Mouse (Mus musculus) heart, adult 18-20 months (tissue): ENCODE results near the gene Adat3. TPM values are rescaled to one million over a fixed set of nuclear protein-coding genes. Genes with fewer than 3 reads are reported as not detected.

Experiments
- DNase-seq, 2 experiments: peaks; one replicate each; pipeline ENCODE4 v3.0.0; 2021 to 2022; ENCODE audit warnings: mixed read lengths in 1 of 2
- long read RNA-seq, 2 experiments: library from polyadenylated mRNA; stranded (forward); transcript quantifications; one replicate each; pipeline ENCODE4 v2.0.0; 2021
- total RNA-seq, 2 experiments: library from RNA; stranded (reverse); gene quantifications; 2 replicates each; pipeline ENCODE4 v1.2.3; 2021

Adat3 gene
- total RNA-seq: 1 to 10 TPM; 1.1 to 1.5 TPM
- long read RNA-seq, experiment 1: 0 reads
- long read RNA-seq, experiment 2: 0 reads

DNA sequence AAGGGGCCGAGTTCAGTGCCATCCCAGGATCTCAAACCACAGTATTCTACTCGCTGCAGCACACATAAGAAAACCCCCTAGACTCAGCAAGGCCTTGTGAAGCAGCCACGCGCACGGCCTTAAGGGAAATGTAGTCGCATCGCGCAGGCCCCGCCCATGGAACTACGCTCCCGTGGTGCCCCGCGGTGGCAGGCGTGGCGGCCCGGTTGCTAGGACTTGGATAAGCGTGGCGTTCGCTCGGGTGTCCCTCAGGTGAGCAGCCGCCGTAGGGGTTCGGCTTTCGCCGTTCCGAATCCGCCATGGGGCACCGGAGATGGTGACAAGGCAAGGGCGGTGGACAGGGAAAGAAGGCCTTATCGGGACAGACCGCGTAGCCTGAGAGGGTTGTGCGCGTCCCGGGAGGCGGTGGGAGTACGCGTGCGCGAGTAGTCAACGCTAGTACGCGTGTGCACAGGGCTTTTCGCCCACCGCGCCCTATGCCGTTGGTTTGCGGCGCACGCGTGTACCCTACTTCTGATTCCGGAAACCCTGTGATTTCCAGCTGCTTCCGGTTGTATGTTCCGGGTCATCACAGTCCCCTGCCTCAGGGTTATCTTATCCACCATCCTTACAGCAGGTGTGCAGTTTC is at the start of gene Adat3, which contains the start of gene Scamp4:
TSS of gene Adat3 (plus strand) at position 183 of the 628 bp plus-strand sequence.
TSS of gene Scamp4 (plus strand) at position 175 of the 628 bp plus-strand sequence.
- DNase-seq: peak; percentile 96 to 98

DNA sequence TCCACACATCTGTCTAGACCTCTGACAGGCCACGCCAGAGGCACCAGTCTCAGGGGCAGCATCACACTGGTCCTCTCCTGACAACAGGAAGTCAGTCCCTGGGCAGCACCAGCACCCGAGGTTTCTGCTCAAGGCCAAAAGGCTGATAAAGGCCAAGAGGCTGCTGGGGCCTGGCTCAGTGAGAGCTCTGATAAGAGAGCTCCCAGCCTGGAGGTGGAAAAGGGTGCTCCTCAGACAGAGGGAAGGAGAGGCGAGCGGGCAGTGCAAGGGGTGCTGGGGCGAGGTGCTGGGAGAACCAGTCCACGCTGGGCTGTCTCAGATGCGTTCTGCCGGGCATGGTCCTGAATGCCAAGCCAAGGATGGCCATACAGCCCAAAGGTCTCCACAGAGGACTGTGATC is 49.1 kb upstream of the Adat3 start:
- DNase-seq: no peak

DNA sequence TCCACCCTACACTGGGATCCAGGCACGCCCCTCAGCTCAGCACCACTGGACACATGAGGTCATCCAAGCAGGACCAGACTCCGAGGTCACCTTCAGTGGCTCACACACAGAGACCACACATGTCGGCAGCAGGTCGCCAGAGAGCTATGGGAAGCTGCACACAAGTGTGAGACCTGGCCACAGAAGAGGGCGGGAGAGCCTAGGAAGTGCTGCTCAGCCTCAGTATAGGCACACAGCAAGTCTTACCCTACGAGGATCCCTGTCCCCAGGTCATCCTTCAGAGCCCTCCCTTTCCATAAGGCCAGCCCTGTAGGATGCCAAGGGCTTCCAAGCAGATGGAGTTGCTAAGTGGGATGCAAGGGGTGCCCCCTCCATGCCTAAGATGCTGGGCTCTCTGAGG is 48.7 kb upstream of the Adat3 start:
- DNase-seq: no peak

- DNase-seq: peak; percentile 67 to 88
Observed at GRCm38 (mm10) chr10:80557346-80557965, 45.2 kb upstream of the Adat3 start.

GRCm38 (mm10) chr10:80559431-80559830 is 43.2 kb upstream of the Adat3 start:
- no peak for DNase-seq

GRCm38 (mm10) chr10:80560621-80561020 is 42.1 kb upstream of the Adat3 start:
- DNase-seq: no peak

DNA sequence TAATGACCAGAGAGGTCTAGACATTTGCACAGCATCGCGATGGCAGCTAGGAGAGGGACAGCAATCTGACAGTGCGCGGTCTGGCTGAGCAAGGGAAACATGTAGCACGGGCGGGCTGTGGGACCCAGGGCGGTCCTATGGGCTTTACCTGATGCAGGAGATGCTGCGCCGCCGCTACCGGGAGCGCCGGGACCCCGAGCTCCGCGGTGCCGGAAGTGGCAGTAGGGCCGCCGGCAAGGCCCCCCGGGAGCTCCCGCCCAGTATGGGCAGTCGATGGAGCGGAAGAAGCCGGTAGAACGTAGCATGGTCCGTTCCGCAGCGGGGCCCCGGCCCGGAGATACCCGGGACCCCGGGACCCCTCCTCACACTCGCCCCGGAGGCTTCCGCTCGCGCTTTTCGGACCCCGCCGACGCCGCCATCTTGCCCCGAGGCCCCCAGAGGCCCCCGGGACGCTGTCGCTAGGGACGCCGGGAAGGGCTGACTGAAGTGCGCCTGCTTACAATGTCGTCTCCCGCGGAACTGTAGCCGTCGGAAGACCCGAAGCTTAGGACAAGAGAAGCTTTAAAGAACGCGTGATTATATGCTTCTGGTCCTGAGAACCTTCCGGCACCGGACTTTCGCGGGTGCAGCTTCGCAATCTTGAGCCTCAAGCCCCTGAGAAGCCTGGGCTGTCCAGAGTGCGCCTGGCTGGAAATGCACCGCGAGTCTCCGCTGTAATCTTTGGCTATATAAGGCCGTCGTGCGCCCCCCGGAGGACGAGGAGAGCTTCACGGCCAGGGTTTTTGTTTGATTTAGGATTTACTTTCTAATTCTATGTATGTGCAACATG is 41.4 kb upstream of the Adat3 start, which contains the start of gene Rexo1:
TSS of gene Rexo1 (minus strand) at position 445 of the 829 bp plus-strand sequence.
- peak; percentile 95 to 98 for DNase-seq

GRCm38 (mm10) chr10:80566375-80567092 is 36.1 kb upstream of the Adat3 start:
- peak; percentile 80 to 93 for DNase-seq

DNA sequence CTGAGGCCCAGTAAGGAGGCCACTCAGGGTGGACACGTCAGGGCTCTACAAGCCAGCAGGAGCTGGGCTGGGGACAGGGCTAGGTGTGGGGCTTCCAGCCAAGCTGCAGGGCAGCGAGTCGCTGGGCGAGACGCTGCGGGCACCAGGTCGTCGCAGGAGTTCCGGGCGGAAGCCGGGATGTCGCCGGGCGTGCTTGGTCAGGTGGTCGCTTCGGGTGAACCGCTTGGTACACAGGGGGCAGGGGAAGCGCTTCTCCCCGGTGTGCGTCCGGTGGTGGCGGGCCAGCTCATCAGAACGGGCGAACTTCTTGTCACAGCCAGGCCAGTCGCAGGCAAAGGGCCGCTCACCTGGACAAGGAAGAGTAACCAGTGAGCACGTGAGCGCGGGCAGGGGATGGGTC is 33.8 kb upstream of the Adat3 start:
- no peak for DNase-seq

DNA sequence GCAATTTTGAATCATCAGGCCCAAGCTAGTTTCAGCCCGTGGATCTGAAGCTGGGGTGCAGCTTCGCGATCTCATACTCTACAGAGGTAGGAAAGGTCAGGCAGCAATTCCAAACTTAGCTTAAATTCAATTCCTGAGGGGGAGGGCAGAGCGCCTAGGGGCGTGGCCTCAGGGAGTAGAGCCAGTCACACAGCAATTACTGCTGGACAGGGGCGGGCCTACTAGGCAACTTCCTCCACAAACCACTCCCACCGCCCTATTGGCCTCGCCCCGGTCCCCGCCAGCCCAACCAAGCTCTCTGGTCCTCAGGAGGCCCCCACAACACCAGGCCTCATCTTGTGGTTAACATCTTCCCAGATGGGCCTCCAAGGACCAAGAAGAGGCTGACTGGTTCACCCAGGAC is 33.0 kb upstream of the Adat3 start:
- peak; percentile 55 to 75 for DNase-seq

DNA sequence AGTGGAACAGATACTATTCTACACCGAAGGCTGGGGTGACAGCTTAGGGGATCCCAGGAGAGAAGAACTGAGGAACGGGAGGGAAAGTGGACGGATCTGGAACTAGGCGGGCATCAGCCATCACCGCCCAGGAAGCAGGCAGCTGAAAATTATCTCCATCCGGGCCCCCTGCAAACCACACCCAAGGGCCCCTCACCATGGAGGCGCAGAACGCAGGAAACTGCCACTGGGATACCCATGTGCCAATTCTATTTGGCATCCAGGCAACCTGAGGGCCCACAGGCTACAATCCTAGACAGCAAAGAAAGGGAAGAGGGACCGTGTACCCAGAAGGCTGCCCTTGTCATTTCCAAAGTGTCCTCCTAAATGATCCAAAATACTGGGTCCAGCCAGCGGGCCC is 32.3 kb upstream of the Adat3 start:
- DNase-seq: no peak

DNA sequence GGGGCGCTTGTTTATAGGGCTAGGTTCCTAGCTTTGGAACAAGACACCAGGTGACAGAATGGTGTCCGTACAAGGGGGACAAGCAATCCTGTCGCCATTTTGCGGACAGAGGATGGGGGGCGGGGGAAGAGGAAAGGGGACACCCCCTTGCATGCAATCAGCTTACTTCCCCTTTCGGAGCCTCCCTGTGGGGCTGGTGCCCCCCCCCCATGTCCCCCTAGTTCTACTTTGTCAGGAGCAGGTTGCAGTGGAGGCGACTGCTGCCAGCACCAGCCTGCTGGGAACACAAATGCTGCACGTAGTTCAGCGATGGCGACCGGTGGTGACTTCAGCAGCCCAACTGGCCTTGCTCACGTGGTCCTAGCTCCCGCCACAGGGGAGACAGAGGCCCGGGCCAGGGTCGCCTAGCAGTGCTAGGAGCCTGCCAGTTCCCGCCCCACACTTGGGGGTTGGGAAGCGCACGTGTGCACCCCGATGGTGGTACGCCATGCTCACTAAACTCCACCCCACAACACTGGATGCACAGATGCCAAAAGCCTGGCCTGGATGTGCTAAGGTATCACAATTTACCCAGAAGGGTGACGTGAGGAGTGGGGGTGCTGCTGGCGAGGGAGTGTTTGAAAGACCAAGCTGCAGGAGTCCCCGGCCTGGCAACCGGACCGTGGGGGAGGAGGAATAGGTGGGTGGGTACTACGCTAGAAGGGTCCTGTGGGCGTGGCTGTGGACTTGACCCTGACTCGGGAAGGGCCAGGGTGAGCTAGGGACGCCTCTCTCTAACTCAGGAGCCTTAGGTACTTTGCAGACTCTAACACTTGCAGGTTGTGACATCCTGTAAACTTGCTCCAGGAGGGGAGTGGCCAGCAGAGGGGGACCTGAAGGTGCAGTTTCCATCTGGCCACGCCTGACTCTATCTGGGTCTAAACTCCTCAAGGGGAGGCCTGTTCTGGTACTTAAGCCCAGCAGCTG is 31.5 kb upstream of the Adat3 start:
- no peak for DNase-seq

GRCm38 (mm10) chr10:80572477-80572876 is 30.2 kb upstream of the Adat3 start:
- DNase-seq: no peak

GRCm38 (mm10) chr10:80573944-80574343 is 28.7 kb upstream of the Adat3 start:
- no peak for DNase-seq

DNA sequence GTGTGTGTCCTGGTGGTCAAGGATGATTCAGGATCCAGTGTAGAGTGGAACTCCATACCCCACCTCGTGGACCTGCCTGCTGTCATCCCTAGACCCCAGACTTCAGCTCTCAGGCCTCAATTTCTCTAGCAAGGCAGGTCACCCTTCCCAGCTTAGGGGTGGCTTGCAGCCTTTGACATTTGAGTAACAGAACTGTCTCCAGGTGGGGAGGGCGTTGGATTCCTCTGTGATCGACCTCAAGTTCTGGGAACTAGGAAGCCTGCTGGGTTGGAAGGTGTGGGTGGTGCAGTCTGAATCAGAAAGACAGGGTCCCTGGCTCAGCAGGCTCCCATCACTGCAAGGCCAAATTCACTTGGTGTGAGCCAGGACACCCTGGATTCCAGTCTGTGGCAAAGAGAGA is 27.8 kb upstream of the Adat3 start:
- no peak for DNase-seq

- no peak for DNase-seq
Observed at GRCm38 (mm10) chr10:80575925-80576324, 26.8 kb upstream of the Adat3 start.

DNA sequence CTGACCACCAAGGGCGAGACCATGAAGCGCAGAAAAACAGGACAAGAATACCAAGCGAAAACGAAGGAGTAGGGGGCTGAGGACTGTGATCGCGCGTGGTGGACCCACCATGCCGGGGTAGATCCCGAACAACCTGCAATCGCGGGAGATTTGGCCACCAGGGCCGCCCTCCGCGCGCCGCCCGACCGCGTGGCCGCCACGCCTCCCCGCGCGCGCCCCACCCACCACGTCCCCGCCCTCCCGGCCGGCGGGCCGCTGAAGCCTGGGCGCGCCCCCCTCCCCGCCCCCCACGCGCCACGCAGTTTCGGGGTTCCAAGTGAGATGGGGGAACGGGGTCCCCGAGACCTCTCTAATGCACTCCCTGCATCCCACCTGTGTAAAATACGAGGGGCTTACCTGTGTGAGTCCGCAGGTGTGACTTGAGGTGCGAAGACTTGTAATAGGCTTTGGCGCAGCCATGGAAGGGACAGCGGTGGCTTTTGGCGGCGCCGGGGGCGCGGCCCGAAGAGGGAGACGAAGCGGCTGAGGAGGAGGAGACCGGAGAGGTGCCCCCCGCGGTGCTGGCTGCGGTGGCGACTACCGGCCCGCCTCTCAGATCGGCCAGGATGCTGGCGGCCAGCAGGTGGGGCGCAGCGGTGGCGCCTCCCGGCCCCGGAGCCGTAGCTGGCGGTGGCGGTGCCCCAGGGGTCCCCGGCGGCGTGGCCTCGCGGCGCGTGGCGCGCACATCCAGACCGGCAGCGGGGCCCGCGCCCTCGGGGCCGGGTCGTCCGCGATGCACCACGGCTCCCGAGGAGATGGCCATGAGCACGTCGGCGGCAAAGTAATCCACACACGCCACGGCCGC is 26.1 kb upstream of the Adat3 start:
- DNase-seq: peak; percentile 55 to 61

- DNase-seq: peak; percentile 98 to 99
Observed at GRCm38 (mm10) chr10:80577195-80578130, 25.2 kb upstream of the Adat3 start, which contains the start of gene Klf16. Gene Klf16, minus strand, starts transcription at chr10:80577321.
